Mouse (Mus musculus) limb, embryonic 14.5 days (tissue): ENCODE data around the gene Nectin1. TPM values are rescaled to one million over a fixed set of nuclear protein-coding genes. Genes with fewer than 3 reads are reported as not detected.

Experiments used
- ATAC-seq: fragments of 200-750 bp; cut with Nextera tagmentation; 2 replicates; pipeline ENCODE4 v1.8.0; 2017; ENCODE audit warnings: low read depth, moderate number of reproducible peaks, moderate TSS enrichment; ENCODE audit not compliant: low FRiP score
- DNase-seq: peaks from one replicate; pipeline ENCODE4 v3.0.0-alpha.2; 2015; ENCODE audit warnings: low spot score
- H3K27ac ChIP-seq: fragments of 300-500 bp; sonication (generic); replicated peaks from 2 replicates; pipeline ENCODE4 v1.5.1; 2014; ENCODE audit warnings: low read depth, mild to moderate bottlenecking, low read length, moderate library complexity, mixed read lengths
- H3K27me3 ChIP-seq: fragments of 300-500 bp; sonication (generic); 2 replicates; pipeline ENCODE4 v1.6.1; 2014; ENCODE audit warnings: low read length, mixed read lengths; ENCODE audit not compliant: control insufficient read depth, insufficient read depth
- H3K36me3 ChIP-seq: fragments of 300-500 bp; sonication (generic); 2 replicates; pipeline ENCODE4 v1.6.1; 2014; ENCODE audit warnings: mild to moderate bottlenecking, low read length, moderate library complexity, mixed read lengths; ENCODE audit not compliant: control insufficient read depth, insufficient read depth
- H3K4me1 ChIP-seq: fragments of 300-500 bp; sonication (generic); 2 replicates; pipeline ENCODE4 v1.6.1; 2014; ENCODE audit warnings: antibody characterized with exemption, low read length, mixed read lengths; ENCODE audit not compliant: control insufficient read depth, insufficient read depth
- H3K4me2 ChIP-seq: fragments of 300-500 bp; sonication (generic); replicated peaks from 2 replicates; pipeline ENCODE4 v1.6.1; 2014; ENCODE audit warnings: low read depth, mild to moderate bottlenecking, low read length, moderate library complexity; ENCODE audit not compliant: severe bottlenecking
- H3K4me3 ChIP-seq: fragments of 300-500 bp; sonication (generic); replicated peaks from 2 replicates; pipeline ENCODE4 v1.5.1; 2014; ENCODE audit warnings: low read length
- H3K9ac ChIP-seq: fragments of 300-500 bp; sonication (generic); 2 replicates; pipeline ENCODE4 v1.6.1; 2014; ENCODE audit warnings: mild to moderate bottlenecking, low read depth, low read length, moderate library complexity; ENCODE audit not compliant: severe bottlenecking
- H3K9me3 ChIP-seq: fragments of 300-500 bp; sonication (generic); 2 replicates; pipeline ENCODE4 v1.6.1; 2016; ENCODE audit warnings: low read length; ENCODE audit not compliant: control insufficient read depth
- POLR2A ChIP-seq: fragments of 200-500 bp; IDR thresholded peaks from 2 replicates; pipeline ENCODE4 v1.8.0; 2012; ENCODE audit warnings: inconsistent platforms, mild to moderate bottlenecking, moderate library complexity, borderline replicate concordance; ENCODE audit not compliant: insufficient read depth, insufficient read length; ENCODE audit errors: extremely low read depth
- WGBS: fragments of 180-500 bp; shearing (Covaris S2); extraction: QIAGEN DNeasy Blood & Tissue Kit; methylation state at CpG from one replicate; pipeline ENCODE4 v1.1.7; 2014; 5-methylcytosine and 5-hydroxymethylcytosine counted together
- polyA plus RNA-seq, 2 experiments: library from polyadenylated mRNA; depleted of rRNA in 1 of 2; stranded (reverse) in 1 of 2; unstranded in 1 of 2; fragments of >200 nt; fragmentation: Nextera tagmentation in 1 of 2; extraction: Ambion mirVana in 1 of 2; gene quantifications; 2 replicates each; pipeline versions ENCODE4 v1.2.1 to v1.2.3; 2012 to 2014

Nectin1 gene
- polyA plus RNA-seq, 2 experiments, result 15.2 to 15.4 TPM

GRCm38 (mm10) chr9:43734952-43735351, 8.8 kb upstream of the Nectin1 start:
- no peaks in the 10 kb centered on the region for H3K36me3 ChIP-seq
- no peak overlapping the region for H3K4me2 ChIP-seq
- no peaks in the 10 kb centered on the region for H3K27me3 ChIP-seq
- DNase-seq (no peak), ATAC-seq (no peak)
- H3K4me3 ChIP-seq, result no peak overlapping the region
- peaks cover 12% of the 10 kb centered on the region for H3K4me1 ChIP-seq
- no peaks in the 10 kb centered on the region for H3K9me3 ChIP-seq
- TF ChIP-seq POLR2A, result no peak
- no peak overlapping the region for H3K9ac ChIP-seq
- H3K27ac ChIP-seq, result no peak overlapping the region

GRCm38 (mm10) chr9:43736046-43736730, 7.6 kb upstream of the Nectin1 start:
- no peak for DNase-seq
- TF ChIP-seq POLR2A, result no peak
- Histone ChIP-seq H3K36me3 (no peaks in the 10 kb centered on the region), H3K27me3 (no peaks in the 10 kb centered on the region), H3K4me3 (no peak overlapping the region), H3K9me3 (no peaks in the 10 kb centered on the region), H3K9ac (no peak overlapping the region), H3K27ac (no peak overlapping the region), H3K4me1 (peaks cover 12% of the 10 kb centered on the region), H3K4me2 (no peak overlapping the region)
- no peak for ATAC-seq
- WGBS, result 90% methylated on average over 9 of the region's 9 CpGs

GRCm38 (mm10) chr9:43737331-43737730, 6.5 kb upstream of the Nectin1 start:
- no peak overlapping the region for H3K4me3 ChIP-seq
- no peaks in the 10 kb centered on the region for H3K27me3 ChIP-seq
- no peak for ATAC-seq
- no peak for DNase-seq
- peaks cover 12% of the 10 kb centered on the region for H3K4me1 ChIP-seq
- no peaks in the 10 kb centered on the region for H3K9me3 ChIP-seq
- no peak overlapping the region for H3K9ac ChIP-seq
- 9% methylated on average over 3 of the region's 3 CpGs for WGBS
- peak overlapping the region; percentile 44; the same call in 1 of the 2 replicates for H3K4me2 ChIP-seq
- no peak for TF ChIP-seq POLR2A
- no peaks in the 10 kb centered on the region for H3K36me3 ChIP-seq
- H3K27ac ChIP-seq, result no peak overlapping the region

- DNase-seq, result no peak
- Histone ChIP-seq H3K27me3 (no peaks in the 10 kb centered on the region), H3K4me1 (peaks cover 15% of the 10 kb centered on the region), H3K9ac (no peak overlapping the region), H3K9me3 (no peaks in the 10 kb centered on the region), H3K27ac (no peak overlapping the region), H3K4me2 (peak overlapping the region; percentile 44), H3K4me3 (peak overlapping the region; percentile 16; the same call in 1 of the 2 replicates), H3K36me3 (no peaks in the 10 kb centered on the region)
- WGBS, result under 1% methylated on average over 12 of the region's 12 CpGs
- ATAC-seq, result 0 out of 2 replicates have a peak, but pooled peaks have one; percentile 44
- no peak for TF ChIP-seq POLR2A
Observed at GRCm38 (mm10) chr9:43737871-43738292, 5.9 kb upstream of the Nectin1 start.

- Histone ChIP-seq H3K9ac (no peak overlapping the region), H3K4me2 (peak overlapping the region; percentile 44; the same call in 1 of the 2 replicates), H3K9me3 (no peaks in the 10 kb centered on the region), H3K27ac (no peak overlapping the region), H3K4me1 (peaks cover 17% of the 10 kb centered on the region), H3K36me3 (no peaks in the 10 kb centered on the region), H3K27me3 (no peaks in the 10 kb centered on the region), H3K4me3 (no peak overlapping the region)
- 31% methylated on average over 6 of the region's 6 CpGs for WGBS
- ATAC-seq, result no peak
- no peak for TF ChIP-seq POLR2A
- no peak for DNase-seq
Observed at GRCm38 (mm10) chr9:43738480-43739084, 5.2 kb upstream of the Nectin1 start.
